Mouse (Mus musculus) erythroblast, embryonic 14.5 days (primary cell): ENCODE results near the gene Kansl1. TPM values are rescaled to one million over a fixed set of nuclear protein-coding genes. Genes with fewer than 3 reads are reported as not detected.

Source experiments
- H3K27me3 ChIP-seq: 2 replicates; pipeline ENCODE4 v1.6.1; 2012; ENCODE audit warnings: inconsistent platforms; ENCODE audit not compliant: control insufficient read depth
- H3K36me3 ChIP-seq: 2 replicates; pipeline ENCODE4 v1.6.1; 2012; ENCODE audit warnings: mild to moderate bottlenecking, inconsistent platforms; ENCODE audit not compliant: control insufficient read depth
- H3K4me1 ChIP-seq: 2 replicates; pipeline ENCODE4 v1.6.1; 2012; ENCODE audit warnings: inconsistent platforms; ENCODE audit not compliant: control insufficient read depth
- H3K4me3 ChIP-seq: replicated peaks from 2 replicates; pipeline ENCODE3; 2012; ENCODE audit warnings: moderate library complexity, mild to moderate bottlenecking, inconsistent platforms
- H3K9me3 ChIP-seq: 2 replicates; pipeline ENCODE4 v1.6.1; 2012; ENCODE audit warnings: low read length, inconsistent platforms, mixed read lengths; ENCODE audit not compliant: control insufficient read depth
- GATA1 ChIP-seq: IDR thresholded peaks from 2 replicates; pipeline ENCODE4 v1.6.1; 2012; ENCODE audit warnings: low read length, inconsistent platforms, mixed read lengths
- TAL1 ChIP-seq: IDR thresholded peaks from 3 replicates; pipeline ENCODE4 v1.6.1; 2012; ENCODE audit warnings: low read length, inconsistent platforms, mixed read lengths
- polyA plus RNA-seq: library from polyadenylated mRNA; stranded (reverse); fragments of >175 nt; gene quantifications from 2 replicates; pipeline ENCODE4 v1.2.3, GENCODE M21; 2012

Gene Kansl1
- polyA plus RNA-seq, 1 experiment = 7.5 TPM

- Histone ChIP-seq H3K4me3 (no peak overlapping the region), H3K36me3 (peaks cover 36% of the 10 kb centered on the region), H3K4me1 (peaks cover 2% of the 10 kb centered on the region; the same call in 1 of the 2 replicates), H3K27me3 (no peaks in the 10 kb centered on the region), H3K9me3 (no peaks in the 10 kb centered on the region)
- TF ChIP-seq GATA1 (no peak), TAL1 (no peak)
Observed at GRCm38 (mm10) chr11:104361790-104362189, 106.9 kb downstream of the Kansl1 start.

- Histone ChIP-seq H3K27me3 (no peaks in the 10 kb centered on the region), H3K4me3 (no peak overlapping the region), H3K36me3 (peaks cover 88% of the 10 kb centered on the region), H3K4me1 (no peaks in the 10 kb centered on the region), H3K9me3 (no peaks in the 10 kb centered on the region)
- no peak for TF ChIP-seq GATA1
- no peak for TF ChIP-seq TAL1
Observed at GRCm38 (mm10) chr11:104346931-104347330, 121.7 kb downstream of the Kansl1 start.

GRCm38 (mm10) chr11:104334946-104335345 is 133.7 kb downstream of the Kansl1 start:
- H3K4me1 ChIP-seq = no peaks in the 10 kb centered on the region
- TF ChIP-seq GATA1 (no peak), TAL1 (no peak)
- H3K9me3 ChIP-seq = no peaks in the 10 kb centered on the region
- H3K27me3 ChIP-seq = no peaks in the 10 kb centered on the region
- peaks cover 74% of the 10 kb centered on the region for H3K36me3 ChIP-seq
- H3K4me3 ChIP-seq = no peak overlapping the region

DNA sequence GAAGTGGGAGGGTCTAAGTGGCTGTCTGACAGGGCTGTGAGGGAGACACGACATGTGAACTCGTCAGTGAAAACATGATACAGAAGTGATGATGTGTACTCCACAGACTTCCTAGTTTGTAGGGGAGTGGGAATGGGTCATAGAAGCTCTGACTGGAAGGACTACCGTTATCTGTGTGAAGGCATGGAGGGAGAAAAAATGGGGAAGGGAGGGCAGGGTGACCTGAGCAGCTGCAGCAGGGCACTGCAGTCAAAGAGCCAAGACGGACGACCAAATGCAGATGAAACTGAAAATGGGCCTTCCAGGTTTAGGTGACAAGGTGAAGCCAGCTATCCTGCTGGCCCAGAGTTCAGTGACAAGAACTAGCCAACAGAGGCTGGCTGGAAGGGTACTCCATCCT is 134.5 kb downstream of the Kansl1 start:
- no peaks in the 10 kb centered on the region for H3K9me3 ChIP-seq
- no peaks in the 10 kb centered on the region for H3K4me1 ChIP-seq
- peaks cover 67% of the 10 kb centered on the region for H3K36me3 ChIP-seq
- no peaks in the 10 kb centered on the region for H3K27me3 ChIP-seq
- no peak overlapping the region for H3K4me3 ChIP-seq
- no peak for TF ChIP-seq GATA1
- no peak for TF ChIP-seq TAL1

- no peaks in the 10 kb centered on the region for H3K9me3 ChIP-seq
- no peaks in the 10 kb centered on the region for H3K27me3 ChIP-seq
- TF ChIP-seq GATA1 (no peak), TAL1 (no peak)
- no peak overlapping the region for H3K4me3 ChIP-seq
- H3K36me3 ChIP-seq = peaks cover 47% of the 10 kb centered on the region
- H3K4me1 ChIP-seq = no peaks in the 10 kb centered on the region
Observed at GRCm38 (mm10) chr11:104332105-104332504, 136.6 kb downstream of the Kansl1 start.

DNA sequence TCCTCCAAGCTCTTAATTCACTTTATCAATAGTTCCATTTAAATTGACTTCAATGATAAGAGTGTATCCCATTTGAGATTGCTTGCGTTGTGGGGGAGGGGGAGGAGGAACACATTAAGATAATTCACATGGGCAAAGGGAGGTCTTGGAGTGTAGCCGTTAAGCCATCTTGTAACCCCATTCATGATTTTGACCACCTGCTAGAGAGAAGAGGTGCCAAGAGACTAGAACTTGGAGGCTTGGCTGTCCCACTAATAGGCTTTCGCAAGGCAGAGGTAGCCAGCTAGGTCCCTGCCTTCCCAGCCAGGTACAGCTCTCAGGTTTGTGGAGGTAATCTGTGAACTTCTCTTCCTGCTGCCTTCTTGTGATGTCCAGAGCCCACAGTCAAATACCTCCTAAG is 137.5 kb downstream of the Kansl1 start:
- Histone ChIP-seq H3K9me3 (no peaks in the 10 kb centered on the region), H3K27me3 (no peaks in the 10 kb centered on the region)

GRCm38 (mm10) chr11:104330151-104330550 is 138.5 kb downstream of the Kansl1 start:
- Histone ChIP-seq H3K9me3 (no peaks in the 10 kb centered on the region), H3K27me3 (no peaks in the 10 kb centered on the region)
- TF ChIP-seq TAL1 (no peak), GATA1 (no peak)

More for the DNA sequence above, 137.5 kb downstream of the Kansl1 start:
- Histone ChIP-seq H3K4me1 (no peaks in the 10 kb centered on the region), H3K36me3 (peaks cover 40% of the 10 kb centered on the region), H3K4me3 (no peak overlapping the region)
- no peak for TF ChIP-seq GATA1
- no peak for TF ChIP-seq TAL1

DNA sequence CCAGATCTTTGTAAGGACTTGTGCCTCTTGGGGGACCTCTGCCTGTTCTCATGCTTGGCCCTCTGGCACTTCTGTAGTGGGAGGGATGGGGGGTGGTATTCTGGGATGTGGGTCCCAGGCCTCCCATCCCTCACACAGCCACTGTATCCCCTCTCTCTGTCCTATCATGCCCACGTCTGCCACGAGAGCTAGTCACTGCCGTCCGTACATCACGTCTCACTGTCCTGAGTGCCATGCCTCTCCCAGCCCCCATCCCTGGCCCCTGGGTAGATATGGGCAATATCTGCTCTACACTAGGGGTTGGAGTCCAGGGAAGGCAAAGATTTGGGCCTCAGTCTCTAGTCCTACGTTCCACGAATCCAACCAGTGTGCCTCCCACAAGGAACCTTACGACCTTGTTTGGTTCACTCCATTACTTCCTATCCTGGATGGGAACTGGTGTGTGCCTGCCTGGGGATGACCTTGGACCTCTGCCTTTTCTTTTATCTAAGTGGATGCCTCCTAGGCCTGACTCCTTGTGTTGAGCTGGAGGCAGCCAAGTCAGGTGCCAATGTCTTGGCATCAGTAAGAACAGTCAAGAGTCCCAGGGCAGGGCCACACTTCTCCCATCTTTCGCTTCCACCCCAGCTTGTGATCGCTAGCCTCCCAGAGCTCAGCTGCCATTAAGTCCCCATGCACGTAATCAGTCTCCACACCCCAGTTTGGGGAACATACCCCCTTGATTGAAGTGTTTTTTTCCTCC is 139.3 kb downstream of the Kansl1 start:
- Histone ChIP-seq H3K4me1 (no peaks in the 10 kb centered on the region), H3K36me3 (peaks cover 22% of the 10 kb centered on the region), H3K4me3 (no peak overlapping the region), H3K9me3 (no peaks in the 10 kb centered on the region), H3K27me3 (no peaks in the 10 kb centered on the region)
- TF ChIP-seq TAL1 = no peak

More at GRCm38 (mm10) chr11:104330151-104330550, 138.5 kb downstream of the Kansl1 start:
- no peak overlapping the region for H3K4me3 ChIP-seq
- H3K4me1 ChIP-seq = no peaks in the 10 kb centered on the region
- peaks cover 30% of the 10 kb centered on the region for H3K36me3 ChIP-seq

- Histone ChIP-seq H3K4me1 (no peaks in the 10 kb centered on the region), H3K9me3 (no peaks in the 10 kb centered on the region), H3K27me3 (no peaks in the 10 kb centered on the region; the same call in 1 of the 2 replicates), H3K4me3 (no peak overlapping the region), H3K36me3 (peaks cover 11% of the 10 kb centered on the region)
- TF ChIP-seq GATA1 (no peak), TAL1 (no peak)
Observed at GRCm38 (mm10) chr11:104327946-104328345, 140.7 kb downstream of the Kansl1 start.

- Histone ChIP-seq H3K4me1 (no peaks in the 10 kb centered on the region), H3K9me3 (no peaks in the 10 kb centered on the region), H3K36me3 (peaks cover 7% of the 10 kb centered on the region), H3K4me3 (no peak overlapping the region), H3K27me3 (no peaks in the 10 kb centered on the region; the same call in 1 of the 2 replicates)
- no peak for TF ChIP-seq GATA1
- TF ChIP-seq TAL1 = no peak
Observed at GRCm38 (mm10) chr11:104327462-104327861, 141.2 kb downstream of the Kansl1 start.
